Mouse (Mus musculus) megakaryocyte progenitor cell, adult 5-6 weeks (primary cell): ENCODE measurements around the gene Sirpa. TPM values are rescaled to one million over a fixed set of nuclear protein-coding genes. Genes with fewer than 3 reads are reported as not detected.
A peak's percentile ranks its signal among the peaks of the same experiment; 100 is the strongest.

Experiments
- ATAC-seq: replicated peaks from 2 replicates; pipeline ENCODE4 v1.8.0; 2016; ENCODE audit warnings: mild to moderate bottlenecking, moderate TSS enrichment, inconsistent platforms; ENCODE audit not compliant: poor library complexity
- total RNA-seq, 2 experiments: library from RNA; stranded (forward) in 1 of 2; stranded (reverse) in 1 of 2; fragments of 157-497, 149-512 nt in 1 of 2; fragments of 200-1000 nt in 1 of 2; gene quantifications; 2 replicates each; pipeline versions ENCODE4 v1.2.3 to v1.2.4; 2015 to 2017

Sirpa gene
- total RNA-seq, 2 experiments from 2014 or later = 62.3 to 73.8 TPM

GRCm38 (mm10) chr2:129630978-129631660 is 38.5 kb downstream of the Sirpa start:
- ATAC-seq = no peak

GRCm38 (mm10) chr2:129632324-129632723 is 39.7 kb downstream of the Sirpa start:
- no peak for ATAC-seq

GRCm38 (mm10) chr2:129633077-129633732 is 40.6 kb downstream of the Sirpa start:
- peak; percentile 98 for ATAC-seq

GRCm38 (mm10) chr2:129633982-129634381 is 41.3 kb downstream of the Sirpa start:
- ATAC-seq = no peak

GRCm38 (mm10) chr2:129652616-129653015 is 60.0 kb downstream of the Sirpa start:
- ATAC-seq = no peak

- ATAC-seq = 0 out of 2 replicates have a peak, but pooled peaks have one; percentile 20
Measured at GRCm38 (mm10) chr2:129653632-129654031, 61.0 kb downstream of the Sirpa start.

DNA sequence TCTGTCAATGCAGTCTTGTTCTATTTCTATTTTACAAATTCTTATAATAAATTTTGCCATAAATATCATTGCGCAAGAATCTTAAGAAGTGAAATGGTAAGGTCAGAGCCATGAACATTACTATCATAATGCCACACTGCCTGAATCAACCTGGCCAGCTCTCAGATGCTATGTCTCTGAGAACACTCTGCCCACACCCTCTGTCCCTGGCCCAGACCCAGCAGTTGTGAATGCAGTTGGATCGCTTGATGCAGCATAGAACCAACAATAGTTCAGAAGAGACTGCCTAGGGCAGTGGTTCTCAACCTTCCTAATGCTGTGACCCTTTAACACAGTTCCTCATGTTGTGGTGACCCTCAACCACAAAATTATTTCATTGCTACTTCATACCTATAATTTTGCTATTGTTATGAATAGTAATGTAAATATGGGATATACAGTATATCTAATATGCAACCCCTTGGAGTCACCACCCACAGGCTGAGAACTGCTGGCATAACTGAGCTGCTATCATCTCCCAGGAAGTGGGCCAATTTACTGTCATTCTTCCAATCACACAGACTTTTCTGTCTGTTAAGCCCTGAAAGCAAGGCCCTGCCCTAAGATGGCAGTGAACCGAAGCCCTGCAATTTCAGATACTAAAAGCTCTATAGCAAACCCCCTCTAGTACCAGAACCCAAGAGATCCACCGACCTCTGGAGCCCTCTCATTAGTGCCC is 61.8 kb downstream of the Sirpa start:
- ATAC-seq = peak; percentile 73

GRCm38 (mm10) chr2:129655033-129655432 is 62.4 kb downstream of the Sirpa start:
- no peak for ATAC-seq

GRCm38 (mm10) chr2:129658796-129659195 is 66.2 kb downstream of the Sirpa start:
- no peak for ATAC-seq

GRCm38 (mm10) chr2:129660020-129660419 is 67.4 kb downstream of the Sirpa start:
- no peak for ATAC-seq

DNA sequence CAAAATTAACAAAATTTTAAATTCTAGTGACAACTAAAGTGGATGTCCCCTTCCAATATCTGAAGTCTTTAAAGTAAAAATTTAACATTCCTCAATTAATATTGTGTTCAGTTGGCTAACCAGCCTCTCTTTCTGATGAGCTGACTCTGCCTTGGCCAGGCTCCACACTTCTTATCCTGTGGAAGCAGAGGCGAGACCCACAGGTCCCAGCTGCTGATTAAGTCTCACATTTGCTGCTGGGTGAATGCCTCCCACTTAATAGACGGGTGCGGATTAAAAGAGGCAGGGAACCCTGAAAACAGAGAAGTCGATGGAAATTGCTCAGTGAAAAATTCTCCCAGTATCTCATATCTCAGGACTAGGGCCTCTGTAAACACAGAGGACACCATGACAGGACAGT is 69.8 kb downstream of the Sirpa start:
- ATAC-seq = peak; percentile 85

DNA sequence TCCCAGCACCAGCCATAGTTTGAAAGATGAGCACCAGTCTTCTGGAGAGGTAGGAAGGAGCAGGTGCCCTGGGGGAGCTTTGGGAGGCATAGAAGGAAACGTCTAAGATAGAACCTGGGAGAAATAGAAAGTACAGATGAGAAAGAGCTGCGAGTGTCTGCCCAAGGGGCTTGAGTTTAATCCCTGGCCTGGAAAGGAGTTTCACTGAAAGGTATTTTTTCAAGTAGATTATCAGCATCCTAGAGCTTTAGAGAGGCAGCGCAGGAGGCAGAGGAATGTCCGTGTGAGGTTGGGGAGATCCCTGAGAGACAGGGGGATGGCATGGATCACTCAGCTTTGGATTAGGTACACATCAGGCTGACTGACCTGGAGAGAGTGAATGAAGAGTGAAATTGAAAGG is 79.3 kb downstream of the Sirpa start:
- ATAC-seq = no peak

GRCm38 (mm10) chr2:129674935-129675634 is 82.5 kb downstream of the Sirpa start:
- peak; percentile 100 for ATAC-seq

DNA sequence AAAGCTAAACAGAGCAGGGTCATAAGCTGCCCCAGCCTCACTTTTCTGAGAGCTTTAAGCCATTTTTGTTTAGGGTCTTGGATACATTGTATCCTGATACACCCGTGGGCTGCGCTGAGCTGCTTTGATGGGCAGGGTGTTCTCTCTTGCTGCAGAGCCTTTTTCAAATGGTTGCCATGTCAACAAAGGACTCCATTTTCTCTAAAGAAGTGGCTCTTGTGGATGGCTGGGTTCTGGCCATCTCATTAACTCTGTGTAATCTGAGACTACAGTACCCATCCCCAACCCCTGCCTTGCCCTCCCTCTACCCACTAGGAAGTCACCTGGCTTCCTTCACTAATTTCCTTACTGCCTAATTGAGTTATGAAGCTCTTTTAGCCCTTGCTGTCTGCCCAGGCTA is 85.0 kb downstream of the Sirpa start:
- no peak for ATAC-seq

DNA sequence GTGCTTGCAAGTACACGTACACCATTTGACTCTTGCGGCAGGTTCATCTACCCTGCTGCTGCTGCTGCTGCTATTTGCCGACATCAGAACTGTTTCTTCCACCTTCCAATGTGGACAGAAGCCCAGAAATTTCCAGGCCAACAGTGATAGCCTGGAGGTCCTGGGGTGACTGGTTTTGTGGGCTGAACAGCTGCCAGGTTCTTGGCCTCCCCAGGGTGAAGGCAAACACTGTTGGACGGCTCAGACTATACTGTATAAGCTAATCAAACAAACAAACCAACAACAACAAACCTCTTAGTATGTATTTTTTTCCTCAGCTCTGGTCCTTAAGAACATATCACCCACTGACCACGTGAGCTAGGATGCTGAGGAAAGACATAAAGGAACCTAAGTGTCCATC is 86.4 kb downstream of the Sirpa start:
- no peak for ATAC-seq

GRCm38 (mm10) chr2:129680236-129680635 is 87.6 kb downstream of the Sirpa start:
- no peak for ATAC-seq

Other genes starting within 250 kb of the Sirpa start
- 1.4 and 1.8 TPM in 2 replicates for gene Il1b, start 221.7 kb upstream of the Sirpa start, total RNA-seq (2015)
- gene Il1b, start 221.7 kb upstream of the Sirpa start, total RNA-seq (2017) = 0.37 and 0.96 TPM in 2 replicates
- not detected in 2 replicates for gene F830045P16Rik, start 56.2 kb upstream of the Sirpa start, total RNA-seq (2015)
- gene F830045P16Rik, start 56.2 kb upstream of the Sirpa start, total RNA-seq (2017) = not detected in 2 replicates
- not detected in 2 replicates for gene Pdyn, start 107.0 kb downstream of the Sirpa start, total RNA-seq (2015)
- not detected in 2 replicates for gene Pdyn, start 107.0 kb downstream of the Sirpa start, total RNA-seq (2017)
- gene Stk35, start 207.7 kb downstream of the Sirpa start, total RNA-seq (2015) = 15.5 and 17.3 TPM in 2 replicates
- 6.9 and 8.3 TPM in 2 replicates for gene Stk35, start 207.7 kb downstream of the Sirpa start, total RNA-seq (2017)